Comparison of ENCODE assay signal across 8 mouse cellular contexts in the genomic region with DNA sequence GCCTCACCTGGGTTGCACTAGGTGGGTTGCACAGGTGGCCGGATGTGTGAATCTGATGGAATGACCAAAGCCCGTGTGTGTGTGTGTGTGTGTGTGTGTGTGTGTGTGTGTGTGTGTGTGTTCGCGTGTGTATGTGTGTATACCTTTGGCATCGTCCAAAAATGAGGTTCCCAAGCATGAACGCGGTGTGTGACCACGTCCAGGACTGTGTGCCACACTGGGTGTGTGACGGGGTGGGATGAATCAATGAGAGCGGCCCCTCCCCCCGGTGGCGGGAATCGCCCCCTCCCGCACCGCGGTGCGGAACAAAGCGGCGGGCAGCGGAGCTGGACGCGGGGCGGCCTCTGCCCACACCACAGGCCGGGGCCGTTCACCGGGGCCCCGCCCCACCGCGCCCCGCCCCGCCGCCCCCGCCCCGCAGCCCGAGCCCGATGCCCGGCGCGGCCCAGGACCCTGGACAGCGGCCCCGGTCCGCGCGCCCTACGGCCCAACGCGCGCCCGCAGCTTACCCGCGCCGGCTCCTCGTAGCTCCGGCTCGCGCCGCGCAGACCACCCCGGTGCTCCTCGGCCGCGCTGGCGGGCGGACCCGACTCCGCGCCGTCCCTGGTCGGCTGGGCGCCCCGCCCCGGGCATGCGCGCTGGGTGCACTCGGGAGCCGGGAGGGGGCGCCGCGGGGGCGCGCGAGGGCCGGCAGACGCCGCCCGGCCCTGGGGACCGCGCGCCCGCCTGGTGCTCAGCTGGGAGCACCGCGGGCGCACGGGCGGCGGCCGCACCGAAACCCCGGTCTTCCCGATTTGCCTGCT. TPM values are rescaled to one million over a fixed set of nuclear protein-coding genes. Genes with fewer than 3 reads are reported as not detected.
A peak's percentile ranks its signal among the peaks of the same experiment; 100 is the strongest.
DNase-seq lines count a peak whose midpoint lies in the region; ATAC-seq and TF ChIP-seq lines count a peak whose summit lies in the region.

No protein-coding gene starts in this region.

- peaks cover 5% of the 10 kb centered on the region; the same call in 1 of the 2 replicates for H3K27me3 ChIP-seq in forebrain, embryonic 15.5 days
- peaks cover 35% of the 10 kb centered on the region for H3K27me3 ChIP-seq in midbrain, embryonic 13.5 days
- H3K27me3 ChIP-seq in testis, adult 2 months (ENCODE audit: control insufficient read depth, insufficient read depth, low read length) = no peaks in the 10 kb centered on the region

- ATAC-seq in forebrain, embryonic 15.5 days (replicated peaks) = peak; percentile 92
- peak; percentile 89 for ATAC-seq in midbrain, embryonic 13.5 days

- no peak for TF ChIP-seq CTCF in testis, adult 2 months (IDR thresholded peaks at IDR 0.05; ENCODE audit: control insufficient read depth, insufficient read depth, insufficient replicate concordance, low read depth, low read length)

- peaks cover 66% of the 10 kb centered on the region for H3K4me1 ChIP-seq in forebrain, embryonic 15.5 days
- H3K4me1 ChIP-seq in midbrain, embryonic 13.5 days (replicated peaks) = peaks cover 64% of the 10 kb centered on the region
- peaks cover 3% of the 10 kb centered on the region for H3K4me1 ChIP-seq in testis, adult 2 months (ENCODE audit: control insufficient read depth, insufficient read depth, low read length)

- no peaks in the 10 kb centered on the region for H3K9me3 ChIP-seq in forebrain, embryonic 15.5 days
- H3K9me3 ChIP-seq in midbrain, embryonic 13.5 days = no peaks in the 10 kb centered on the region

- peak overlapping the region; percentile 91 for H3K27ac ChIP-seq in forebrain, embryonic 15.5 days (replicated peaks)
- H3K27ac ChIP-seq in midbrain, embryonic 13.5 days = peak overlapping the region; percentile 94
- H3K27ac ChIP-seq in testis, adult 2 months (ENCODE audit: control insufficient read depth, insufficient read depth, low read depth, low read length) = no peak overlapping the region

- WGBS in forebrain, embryonic 15.5 days = 2% methylated on average over 48 of the region's 100 CpGs
- WGBS in midbrain, embryonic 13.5 days = 1% methylated on average over 49 of the region's 100 CpGs

- H3K36me3 ChIP-seq in forebrain, embryonic 15.5 days = no peaks in the 10 kb centered on the region
- H3K36me3 ChIP-seq in midbrain, embryonic 13.5 days = peaks cover 5% of the 10 kb centered on the region; the same call in 1 of the 2 replicates
- no peaks in the 10 kb centered on the region for H3K36me3 ChIP-seq in testis, adult 2 months (ENCODE audit: control insufficient read depth, insufficient read depth, low read length)

- peak; percentile 48 to 70 for DNase-seq in adrenal gland, adult (ENCODE audit: inconsistent age in 2 of 2, low spot score in 1 of 2)
- no peak for DNase-seq in adrenal gland, postnatal 4 days (ENCODE audit: low spot score in 2 of 2)
- DNase-seq in thymus, postnatal 14 days = peak; percentile 14
- DNase-seq in thymus, postnatal 0 days (ENCODE audit: low spot score) = no peak
- DNase-seq in kidney, postnatal 14 days = peak; percentile 60

- no peak for TF ChIP-seq POLR2A in testis, adult 2 months (IDR thresholded peaks at IDR 0.05; ENCODE audit: control insufficient read depth, low read depth, low read length)

- H3K4me3 ChIP-seq in forebrain, embryonic 15.5 days = peak overlapping the region; percentile 77
- peak overlapping the region; percentile 68 for H3K4me3 ChIP-seq in midbrain, embryonic 13.5 days (replicated peaks)
- H3K4me3 ChIP-seq in testis, adult 2 months (ENCODE audit: control insufficient read depth, low read depth, low read length) = peak overlapping the region; percentile 61

- peak overlapping the region; percentile 69 for H3K4me2 ChIP-seq in forebrain, embryonic 15.5 days (replicated peaks)
- peak overlapping the region; percentile 77 for H3K4me2 ChIP-seq in midbrain, embryonic 13.5 days (replicated peaks)

- peak overlapping the region; percentile 76 for H3K9ac ChIP-seq in forebrain, embryonic 15.5 days (replicated peaks)
- H3K9ac ChIP-seq in midbrain, embryonic 13.5 days (replicated peaks) = peak overlapping the region; percentile 84

RNA-seq across cellular contexts. Expression of gene Gprin1, which starts 0.4 kb away (rescaled TPM):
- 10 to 100 TPM; 10.4 to 10.5 TPM for total RNA-seq in adrenal gland, postnatal 4 days (2021)
- 0.77 and 1.0 TPM in 2 replicates for polyA plus RNA-seq in thymus, postnatal 0 days (2015; fragmentation: Nextera tagmentation; extraction: Ambion mirVana)
- polyA plus RNA-seq in forebrain, embryonic 15.5 days (2015; fragmentation: Nextera tagmentation; extraction: Ambion mirVana) = 15.6 and 22.5 TPM in 2 replicates
- polyA plus RNA-seq in midbrain, embryonic 13.5 days (2015; fragmentation: Nextera tagmentation; extraction: Ambion mirVana) = 5.1 and 5.8 TPM in 2 replicates
- 0.02 and 0.06 TPM in 2 replicates for polyA plus RNA-seq in testis, adult 2 months (2012; rRNA removed)

RNA-seq across cellular contexts. Expression of gene Sncb, which starts 17.1 kb away (rescaled TPM):
- 1 to 10 TPM; 3.9 to 4.7 TPM for total RNA-seq in adrenal gland, postnatal 4 days (2021)
- 0.31 TPM in 1 of 2 replicates, not detected in the other for polyA plus RNA-seq in thymus, postnatal 0 days (2015; fragmentation: Nextera tagmentation; extraction: Ambion mirVana)
- polyA plus RNA-seq in forebrain, embryonic 15.5 days (2015; fragmentation: Nextera tagmentation; extraction: Ambion mirVana) = 23.3 and 25.0 TPM in 2 replicates
- 8.9 and 10.0 TPM in 2 replicates for polyA plus RNA-seq in midbrain, embryonic 13.5 days (2015; fragmentation: Nextera tagmentation; extraction: Ambion mirVana)
- 1.2 and 2.0 TPM in 2 replicates for polyA plus RNA-seq in testis, adult 2 months (2012; rRNA removed)

RNA-seq across cellular contexts. Expression of gene Eif4e1b, which starts 34.5 kb away (rescaled TPM):
- not detected for total RNA-seq in adrenal gland, postnatal 4 days (2021)
- not detected in 2 replicates for polyA plus RNA-seq in thymus, postnatal 0 days (2015; fragmentation: Nextera tagmentation; extraction: Ambion mirVana)
- polyA plus RNA-seq in forebrain, embryonic 15.5 days (2015; fragmentation: Nextera tagmentation; extraction: Ambion mirVana) = not detected in 2 replicates
- not detected in 2 replicates for polyA plus RNA-seq in midbrain, embryonic 13.5 days (2015; fragmentation: Nextera tagmentation; extraction: Ambion mirVana)
- 0.43 and 0.51 TPM in 2 replicates for polyA plus RNA-seq in testis, adult 2 months (2012; rRNA removed)

RNA-seq across cellular contexts. Expression of gene Tspan17, which starts 39.9 kb away (rescaled TPM):
- 10 to 100 TPM; 33.0 to 38.4 TPM for total RNA-seq in adrenal gland, postnatal 4 days (2021)
- polyA plus RNA-seq in thymus, postnatal 0 days (2015; fragmentation: Nextera tagmentation; extraction: Ambion mirVana) = 4.4 and 5.0 TPM in 2 replicates
- polyA plus RNA-seq in forebrain, embryonic 15.5 days (2015; fragmentation: Nextera tagmentation; extraction: Ambion mirVana) = 20.5 and 22.9 TPM in 2 replicates
- 28.3 and 30.5 TPM in 2 replicates for polyA plus RNA-seq in midbrain, embryonic 13.5 days (2015; fragmentation: Nextera tagmentation; extraction: Ambion mirVana)
- 12.4 and 14.3 TPM in 2 replicates for polyA plus RNA-seq in testis, adult 2 months (2012; rRNA removed)

RNA-seq across cellular contexts. Expression of gene Cdhr2, which starts 48.0 kb away (rescaled TPM):
- 1 to 10 TPM; 2.1 to 5.8 TPM for total RNA-seq in adrenal gland, postnatal 4 days (2021)
- 0.14 and 0.22 TPM in 2 replicates for polyA plus RNA-seq in thymus, postnatal 0 days (2015; fragmentation: Nextera tagmentation; extraction: Ambion mirVana)
- polyA plus RNA-seq in forebrain, embryonic 15.5 days (2015; fragmentation: Nextera tagmentation; extraction: Ambion mirVana) = 0.05 and 0.29 TPM in 2 replicates
- polyA plus RNA-seq in midbrain, embryonic 13.5 days (2015; fragmentation: Nextera tagmentation; extraction: Ambion mirVana) = 0.15 TPM in 2 replicates
- 1.1 and 1.5 TPM in 2 replicates for polyA plus RNA-seq in testis, adult 2 months (2012; rRNA removed)

Comparison
In these comparisons a context has a peak if more than half of its experiments do, and no peak if none do; other contexts are left out.
1. DNase-seq: peak in adrenal gland, adult (2 of 2), thymus, postnatal 14 days (single experiment) and kidney, postnatal 14 days (single experiment); none in adrenal gland, postnatal 4 days (0 of 2) and thymus, postnatal 0 days (single experiment).
2. Peak in every context shown above with its lines, with median percentiles within 50 percentile points of each other: H3K4me3 ChIP-seq.